Mouse (Mus musculus) hindbrain, postnatal 0 days (tissue): ENCODE results near the gene Gm3752. TPM values are rescaled to one million over a fixed set of nuclear protein-coding genes. Genes with fewer than 3 reads are reported as not detected.
"Not testable (repeated sequence)": the region's sequence is repeated elsewhere in the genome, so short reads cannot be mapped to it uniquely, and the experiment has no call there.

Source experiments
- ATAC-seq: fragments of 200-750 bp; cut with Nextera tagmentation; 2 replicates; pipeline ENCODE4 v1.8.0; 2017; ENCODE audit warnings: mild to moderate bottlenecking, moderate TSS enrichment, moderate library complexity
- DNase-seq: peaks from one replicate; pipeline ENCODE4 v3.0.0-alpha.2; 2015; ENCODE audit warnings: low spot score
- H3K27ac ChIP-seq: fragments of 300-500 bp; sonication (generic); 2 replicates; pipeline ENCODE4 v1.5.1; 2014; ENCODE audit warnings: mild to moderate bottlenecking
- H3K27me3 ChIP-seq: fragments of 300-500 bp; sonication (generic); 2 replicates; pipeline ENCODE4 v1.6.1; 2014; ENCODE audit warnings: low read length, mixed read lengths; ENCODE audit not compliant: insufficient read depth
- H3K36me3 ChIP-seq: fragments of 300-500 bp; sonication (generic); 2 replicates; pipeline ENCODE4 v1.6.1; 2014; ENCODE audit warnings: low read length, mixed read lengths; ENCODE audit not compliant: insufficient read depth
- H3K4me1 ChIP-seq: fragments of 300-500 bp; sonication (generic); 2 replicates; pipeline ENCODE4 v1.6.1; 2014; ENCODE audit warnings: antibody characterized with exemption, low read length, mixed read lengths; ENCODE audit not compliant: insufficient read depth
- H3K4me2 ChIP-seq: fragments of 300-500 bp; sonication (generic); 2 replicates; pipeline ENCODE4 v1.6.1; 2014; ENCODE audit warnings: low read depth, mild to moderate bottlenecking, low read length, moderate library complexity, mixed read lengths
- H3K4me3 ChIP-seq: fragments of 300-500 bp; sonication (generic); 2 replicates; pipeline ENCODE4 v1.5.1; 2014; ENCODE audit warnings: low read length
- H3K9ac ChIP-seq: fragments of 300-500 bp; sonication (generic); replicated peaks from 2 replicates; pipeline ENCODE4 v1.6.1; 2014; ENCODE audit warnings: mild to moderate bottlenecking, low read length, moderate library complexity, mixed read lengths
- H3K9me3 ChIP-seq: fragments of 300-500 bp; sonication (generic); 2 replicates; pipeline ENCODE4 v1.6.1; 2016; ENCODE audit warnings: low read length, mixed read lengths
- CTCF ChIP-seq: IDR thresholded peaks from 2 replicates; pipeline ENCODE4 v1.5.1; 2016; ENCODE audit warnings: antibody characterized with exemption, control low read depth, low read depth
- WGBS: fragments of 180-500 bp; shearing (Covaris S2); extraction: QIAGEN DNeasy Blood & Tissue Kit; methylation state at CpG from one replicate; pipeline ENCODE4 v1.1.7; 2014; 5-methylcytosine and 5-hydroxymethylcytosine counted together
- polyA plus RNA-seq: library from polyadenylated mRNA; unstranded; fragments of >200 nt; fragmentation: Nextera tagmentation; extraction: Ambion mirVana; gene quantifications from 2 replicates; pipeline ENCODE4 v1.2.1, GENCODE M21; 2015
- total RNA-seq: library from RNA; depleted of rRNA; stranded (reverse); fragments of >200 nt; gene quantifications from 2 replicates; pipeline ENCODE4 v1.2.3, GENCODE M21; 2014; rRNA removed

Gene Gm3752
- 8.2 TPM in 2 replicates for total RNA-seq
- polyA plus RNA-seq = 12.4 and 17.0 TPM in 2 replicates

GRCm38 (mm10) chr14:7483662-7484061 is at the start of gene Gm3752:
Gm3752 (minus strand) TSS chr14:7483762.
- not testable (repeated sequence) for DNase-seq, H3K36me3 ChIP-seq, H3K4me3 ChIP-seq, H3K27ac ChIP-seq, ATAC-seq, H3K27me3 ChIP-seq, H3K9ac ChIP-seq, H3K4me2 ChIP-seq, H3K9me3 ChIP-seq, H3K4me1 ChIP-seq
- 71% methylated on average over 1 of the region's 3 CpGs for WGBS

GRCm38 (mm10) chr14:7488731-7489130 is 5.2 kb upstream of the Gm3752 start:
- WGBS = under 1% methylated on average over 12 of the region's 18 CpGs
- H3K27me3 ChIP-seq, H3K27ac ChIP-seq, H3K4me1 ChIP-seq, H3K9ac ChIP-seq, H3K36me3 ChIP-seq, ATAC-seq, H3K9me3 ChIP-seq: not testable (repeated sequence)
- TF ChIP-seq CTCF = peak; percentile 27; the same call in 1 of the 2 replicates
- Histone ChIP-seq H3K4me2 (peak overlapping the region; percentile 40; the same call in 1 of the 2 replicates), H3K4me3 (peak overlapping the region; percentile 31)
- DNase-seq = peak; percentile 1

- not testable (repeated sequence) for ATAC-seq, H3K4me2 ChIP-seq, H3K9me3 ChIP-seq, H3K36me3 ChIP-seq, H3K27me3 ChIP-seq, H3K27ac ChIP-seq, DNase-seq, H3K9ac ChIP-seq, H3K4me1 ChIP-seq, H3K4me3 ChIP-seq
- WGBS = no CpG with 5 or more reads among the region's 2 CpGs
These were observed 32.7 kb downstream of the Gm3752 start, which contains the start of gene Gm3755 for GRCm38 (mm10) chr14:7450817-7451216. Gm3755 (minus strand) TSS chr14:7450917.

GRCm38 (mm10) chr14:7422496-7422895 is 61.1 kb downstream of the Gm3752 start:
- H3K9ac ChIP-seq, H3K4me2 ChIP-seq, DNase-seq, H3K4me1 ChIP-seq, H3K27ac ChIP-seq, H3K27me3 ChIP-seq, H3K4me3 ChIP-seq, H3K9me3 ChIP-seq, ATAC-seq, H3K36me3 ChIP-seq: not testable (repeated sequence)
- WGBS = 84% methylated on average over 2 of the region's 2 CpGs

Other genes starting within 250 kb of the Gm3752 start
- not detected in 2 replicates for gene Gm3727, start 219.0 kb downstream of the Gm3752 start, total RNA-seq
- not detected in 2 replicates for gene Gm3727, start 219.0 kb downstream of the Gm3752 start, polyA plus RNA-seq
- gene Gm3739, start 168.7 kb downstream of the Gm3752 start, total RNA-seq = 5.6 and 6.0 TPM in 2 replicates
- gene Gm3739, start 168.7 kb downstream of the Gm3752 start, polyA plus RNA-seq = 7.4 and 8.4 TPM in 2 replicates
- gene Gm5797, start 151.4 kb downstream of the Gm3752 start, total RNA-seq = not detected in 2 replicates
- not detected in 2 replicates for gene Gm5797, start 151.4 kb downstream of the Gm3752 start, polyA plus RNA-seq
- not detected in 2 replicates for gene Gm8374, start 118.6 kb downstream of the Gm3752 start, total RNA-seq
- not detected in 2 replicates for gene Gm8374, start 118.6 kb downstream of the Gm3752 start, polyA plus RNA-seq
- gene Gm3755, start 32.8 kb downstream of the Gm3752 start, total RNA-seq = not detected in 2 replicates
- gene Gm3755, start 32.8 kb downstream of the Gm3752 start, polyA plus RNA-seq = not detected in 2 replicates
- gene Gm3558, start 84.8 kb upstream of the Gm3752 start, total RNA-seq = 2.8 and 3.3 TPM in 2 replicates
- 6.2 and 6.4 TPM in 2 replicates for gene Gm3558, start 84.8 kb upstream of the Gm3752 start, polyA plus RNA-seq
- not detected in 2 replicates for gene Gm10338, start 111.8 kb upstream of the Gm3752 start, total RNA-seq
- not detected in 2 replicates for gene Gm10338, start 111.8 kb upstream of the Gm3752 start, polyA plus RNA-seq
- gene Gm10128, start 160.2 kb upstream of the Gm3752 start, total RNA-seq = not detected in 2 replicates
- not detected in 2 replicates for gene Gm10128, start 160.2 kb upstream of the Gm3752 start, polyA plus RNA-seq